Mouse (Mus musculus) right cerebral cortex, postnatal 10 days (tissue): ENCODE results near the gene Zfp692.
"Not testable (repeated sequence)": the region's sequence is repeated elsewhere in the genome, so short reads cannot be mapped to it uniquely, and the experiment has no call there.

Experiments used
- DNase-seq, 2 experiments: peaks; one replicate each; pipeline ENCODE4 v3.0.0; 2021; ENCODE audit warnings: low spot score in 2 of 2

Zfp692 gene

DNA sequence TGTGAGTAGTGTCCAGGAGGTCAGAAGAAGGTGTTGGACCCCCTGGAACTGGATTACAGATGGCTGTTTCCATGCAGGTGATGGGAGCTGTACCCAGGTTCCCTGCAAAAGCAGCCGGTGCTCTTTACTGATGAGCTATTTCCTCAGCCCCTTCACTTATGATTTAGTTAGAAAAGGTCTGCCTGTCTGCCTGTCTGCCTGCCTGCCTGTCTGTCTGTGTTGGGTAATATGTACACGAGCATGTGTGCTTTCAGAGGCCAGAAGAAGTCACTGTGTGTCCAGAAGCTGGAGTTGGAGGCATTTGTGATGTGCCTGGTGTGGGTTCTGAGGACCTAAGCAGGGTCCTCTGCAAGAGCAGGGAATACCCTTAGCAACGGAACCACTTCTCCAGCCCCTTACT, 46.8 kb downstream of the Zfp692 start:
- no peak for DNase-seq

DNA sequence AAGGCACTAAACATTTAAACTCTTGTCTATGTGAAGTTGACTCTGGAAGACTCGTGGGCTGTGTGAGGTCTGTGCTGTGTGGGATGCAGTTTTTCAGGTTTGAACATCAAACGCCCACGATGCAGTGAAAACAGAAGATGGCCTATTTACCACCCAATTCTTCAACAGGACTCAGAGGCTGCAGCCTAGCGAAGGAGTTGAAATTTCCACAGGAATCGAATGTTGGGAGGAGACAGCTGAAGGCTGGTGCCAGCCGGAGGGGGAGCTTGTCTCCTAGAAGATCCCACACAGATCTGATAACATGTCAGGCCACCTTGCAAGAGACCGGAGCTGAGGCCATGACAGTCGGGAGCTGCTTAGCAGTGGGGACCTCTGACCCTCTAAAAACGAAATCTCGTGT, 47.6 kb downstream of the Zfp692 start:
- no peak for DNase-seq

DNA sequence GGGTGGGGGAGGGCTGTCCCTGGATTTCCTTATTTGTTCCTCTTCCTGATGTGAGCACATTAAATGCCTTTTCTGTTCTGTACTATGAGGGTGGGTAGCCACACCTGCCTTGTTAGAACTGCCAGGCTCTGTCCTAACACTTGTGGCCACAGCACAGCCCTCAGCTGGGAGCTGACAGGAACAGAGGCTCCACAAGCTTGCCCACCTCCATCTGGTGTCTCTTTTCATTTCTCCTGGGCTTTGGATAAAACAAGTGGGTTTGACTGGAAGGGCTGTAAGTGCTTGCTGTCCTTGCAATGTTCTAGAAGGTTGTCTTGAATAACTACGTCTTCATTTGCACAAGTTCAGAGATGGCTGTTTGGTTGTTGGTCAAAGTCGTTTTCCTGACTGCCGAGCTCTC, 48.1 kb downstream of the Zfp692 start:
- no peak for DNase-seq

DNA sequence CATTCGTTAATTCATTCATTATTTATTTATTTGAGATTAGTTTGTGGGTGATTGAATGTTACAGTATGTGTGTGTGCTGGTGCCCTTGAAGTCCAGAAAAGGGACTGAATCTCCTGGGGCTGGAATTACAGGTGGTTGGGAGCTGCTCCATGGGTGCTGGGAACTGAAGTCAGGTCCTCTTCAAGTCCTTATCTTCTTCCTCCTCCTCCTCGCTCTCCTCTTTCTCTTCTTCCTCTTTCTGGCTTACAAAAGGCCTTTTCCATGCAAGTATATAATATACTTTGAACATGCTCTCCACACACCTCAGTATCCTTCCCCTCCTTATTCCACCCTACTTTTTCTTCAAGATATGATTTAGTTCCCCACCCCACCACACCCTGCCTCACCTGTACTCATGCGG, 50.2 kb downstream of the Zfp692 start:
- DNase-seq, result no peak

DNA sequence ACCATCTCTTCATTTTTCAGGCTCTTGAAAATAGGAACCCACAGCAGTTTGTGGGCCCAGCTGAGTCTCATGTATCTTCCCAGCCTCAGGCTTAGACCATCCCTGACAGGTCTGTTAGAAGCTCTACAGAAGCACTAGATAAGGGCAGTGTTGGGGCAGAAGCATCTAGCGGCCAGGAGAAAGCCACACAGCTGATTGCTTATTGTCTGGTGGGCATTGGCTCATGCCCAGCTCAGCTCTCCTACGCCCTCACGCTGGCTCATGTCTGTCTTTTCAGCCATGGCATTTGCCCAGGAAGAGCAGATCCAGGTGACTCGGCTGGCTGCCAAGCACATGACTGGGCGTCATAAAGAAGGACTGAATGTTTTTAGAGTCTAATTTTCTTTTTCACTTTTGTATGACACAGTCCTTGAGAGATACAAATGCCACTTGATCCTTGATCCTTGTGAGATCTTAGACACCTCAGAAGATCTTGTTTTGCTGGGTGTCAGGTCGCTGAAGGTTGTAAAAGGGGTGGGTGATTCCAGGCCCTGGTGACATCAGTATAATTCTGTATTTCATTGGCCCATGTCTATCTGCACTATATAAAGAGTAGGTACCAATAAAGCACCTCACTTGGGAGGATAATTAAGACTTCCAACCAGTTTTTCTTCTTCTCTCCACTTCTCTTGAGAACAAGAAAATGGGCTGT, 51.1 kb downstream of the Zfp692 start:
- DNase-seq, result no peak

DNA sequence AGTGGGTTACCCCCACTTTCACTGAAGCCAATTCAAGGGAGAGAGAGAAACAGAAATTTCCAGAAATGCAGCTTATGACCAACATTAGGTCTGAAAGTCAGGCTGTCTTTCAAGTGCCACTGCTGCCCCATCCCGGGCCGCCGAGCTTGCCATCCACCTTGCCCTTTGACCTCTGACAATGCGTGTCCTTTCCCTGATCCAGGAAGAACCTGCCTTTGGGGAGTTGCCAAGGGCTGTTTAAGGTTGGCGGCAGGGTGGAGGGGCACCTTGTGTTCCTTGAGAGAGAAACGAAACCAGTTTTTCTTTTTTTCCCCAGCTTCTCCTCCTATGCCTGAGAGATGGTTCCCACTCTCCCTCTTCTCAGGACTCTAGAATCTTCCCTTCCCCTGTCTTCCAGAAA, 55.7 kb downstream of the Zfp692 start:
- not testable (repeated sequence) for DNase-seq
